Mouse (Mus musculus) midbrain, embryonic 10.5 days (tissue): ENCODE measurements around the gene Hbb-bh2. TPM values are rescaled to one million over a fixed set of nuclear protein-coding genes. Genes with fewer than 3 reads are reported as not detected.

ENCODE experiments used
- DNase-seq: peaks from one replicate; pipeline ENCODE4 v3.0.0-alpha.2; 2017; ENCODE audit warnings: low spot score
- H3K27ac ChIP-seq: fragments of 300-500 bp; sonication (generic); replicated peaks from 2 replicates; pipeline ENCODE4 v1.5.1; 2016; ENCODE audit warnings: mild to moderate bottlenecking
- H3K27me3 ChIP-seq: fragments of 300-500 bp; sonication (generic); 2 replicates; pipeline ENCODE4 v1.6.1; 2016; ENCODE audit warnings: low read depth, mild to moderate bottlenecking; ENCODE audit not compliant: poor library complexity, severe bottlenecking
- H3K36me3 ChIP-seq: fragments of 300-500 bp; sonication (generic); 2 replicates; pipeline ENCODE4 v1.6.1; 2016; ENCODE audit warnings: mild to moderate bottlenecking, moderate library complexity
- H3K4me1 ChIP-seq: fragments of 300-500 bp; sonication (generic); 2 replicates; pipeline ENCODE4 v1.6.1; 2016
- H3K4me3 ChIP-seq: fragments of 300-500 bp; sonication (generic); 2 replicates; pipeline ENCODE4 v1.5.1; 2016; ENCODE audit warnings: mild to moderate bottlenecking, moderate library complexity
- H3K9me3 ChIP-seq: fragments of 300-500 bp; sonication (generic); replicated peaks from 2 replicates; pipeline ENCODE4 v1.6.1; 2016; ENCODE audit warnings: mild to moderate bottlenecking
- WGBS: fragments of 180-500 bp; shearing (Covaris S2); methylation state at CpG from one replicate; pipeline ENCODE4 v1.1.7; 2016; 5-methylcytosine and 5-hydroxymethylcytosine counted together
- polyA plus RNA-seq: library from polyadenylated mRNA; unstranded; fragments of >200 nt; fragmentation: Nextera tagmentation; extraction: Ambion mirVana; gene quantifications from 2 replicates; pipeline ENCODE4 v1.2.1, GENCODE M21; 2016

The Hbb-bh2 gene
- polyA plus RNA-seq: 0.23 TPM in 1 of 2 replicates, not detected in the other

GRCm38 (mm10) chr7:103840268-103840667, at the start of gene Hbb-bh2:
Gene Hbb-bh2 (minus strand): TSS chr7:103840520.
- DNase-seq: no peak
- 70% methylated on average over 3 of the region's 3 CpGs for WGBS
- H3K36me3 ChIP-seq: no peaks in the 10 kb centered on the region
- H3K4me3 ChIP-seq: no peak within 1 kb of the TSS
- H3K27ac ChIP-seq: no peak within 1 kb of the TSS
- H3K4me1 ChIP-seq: no peaks in the 10 kb centered on the region
- H3K9me3 ChIP-seq: no peaks in the 10 kb centered on the region
- no peaks in the 10 kb centered on the region for H3K27me3 ChIP-seq

GRCm38 (mm10) chr7:103886152-103886551, 45.8 kb upstream of the Hbb-bh2 start, which contains the start of gene Olfr66:
Gene Olfr66 (minus strand): TSS chr7:103886252.
- no peak for DNase-seq
- no peak within 1 kb of the TSS for H3K4me3 ChIP-seq
- no peaks in the 10 kb centered on the region for H3K9me3 ChIP-seq
- H3K27ac ChIP-seq: no peak within 1 kb of the TSS
- H3K36me3 ChIP-seq: no peaks in the 10 kb centered on the region
- H3K27me3 ChIP-seq: no peaks in the 10 kb centered on the region
- no peaks in the 10 kb centered on the region for H3K4me1 ChIP-seq

GRCm38 (mm10) chr7:103877093-103877492, 36.8 kb upstream of the Hbb-bh2 start:
- H3K4me3 ChIP-seq: no peak overlapping the region
- WGBS: 88% methylated on average over 2 of the region's 2 CpGs
- no peak overlapping the region for H3K27ac ChIP-seq
- DNase-seq: no peak
- no peaks in the 10 kb centered on the region for H3K36me3 ChIP-seq
- H3K27me3 ChIP-seq: no peaks in the 10 kb centered on the region
- H3K4me1 ChIP-seq: no peaks in the 10 kb centered on the region
- H3K9me3 ChIP-seq: no peaks in the 10 kb centered on the region

GRCm38 (mm10) chr7:103874451-103874850, 34.1 kb upstream of the Hbb-bh2 start:
- Histone ChIP-seq H3K9me3 (no peaks in the 10 kb centered on the region), H3K27ac (no peak overlapping the region), H3K36me3 (no peaks in the 10 kb centered on the region), H3K4me1 (no peaks in the 10 kb centered on the region), H3K27me3 (no peaks in the 10 kb centered on the region), H3K4me3 (no peak overlapping the region)
- no peak for DNase-seq
- WGBS: 60% methylated on average over 5 of the region's 5 CpGs

- Histone ChIP-seq H3K9me3 (no peaks in the 10 kb centered on the region), H3K4me1 (no peaks in the 10 kb centered on the region), H3K36me3 (no peaks in the 10 kb centered on the region), H3K27me3 (no peaks in the 10 kb centered on the region), H3K27ac (no peak overlapping the region), H3K4me3 (no peak overlapping the region)
- no peak for DNase-seq
- 13% methylated on average over 1 of the region's 1 CpGs for WGBS
Observed at GRCm38 (mm10) chr7:103873064-103873463, 32.7 kb upstream of the Hbb-bh2 start.

- DNase-seq: no peak
- no peaks in the 10 kb centered on the region for H3K9me3 ChIP-seq
- H3K4me3 ChIP-seq: no peak overlapping the region
- no peak overlapping the region for H3K27ac ChIP-seq
- H3K4me1 ChIP-seq: no peaks in the 10 kb centered on the region
- H3K36me3 ChIP-seq: no peaks in the 10 kb centered on the region
- H3K27me3 ChIP-seq: no peaks in the 10 kb centered on the region
Observed at GRCm38 (mm10) chr7:103870667-103871066, 30.3 kb upstream of the Hbb-bh2 start.

- no peaks in the 10 kb centered on the region for H3K36me3 ChIP-seq
- no peaks in the 10 kb centered on the region for H3K9me3 ChIP-seq
- H3K4me1 ChIP-seq: no peaks in the 10 kb centered on the region
- DNase-seq: no peak
- no peak overlapping the region for H3K4me3 ChIP-seq
- H3K27ac ChIP-seq: no peak overlapping the region
- no peaks in the 10 kb centered on the region for H3K27me3 ChIP-seq
Observed at GRCm38 (mm10) chr7:103865716-103866115, 25.4 kb upstream of the Hbb-bh2 start.

GRCm38 (mm10) chr7:103861531-103861930, 21.2 kb upstream of the Hbb-bh2 start:
- 86% methylated on average over 3 of the region's 3 CpGs for WGBS
- no peak for DNase-seq
- Histone ChIP-seq H3K27ac (no peak overlapping the region), H3K27me3 (no peaks in the 10 kb centered on the region), H3K36me3 (no peaks in the 10 kb centered on the region), H3K4me1 (no peaks in the 10 kb centered on the region), H3K4me3 (no peak overlapping the region), H3K9me3 (no peaks in the 10 kb centered on the region)

- Histone ChIP-seq H3K9me3 (no peaks in the 10 kb centered on the region), H3K36me3 (no peaks in the 10 kb centered on the region), H3K27ac (no peak overlapping the region), H3K4me3 (no peak overlapping the region), H3K4me1 (no peaks in the 10 kb centered on the region), H3K27me3 (no peaks in the 10 kb centered on the region)
- 68% methylated on average over 1 of the region's 1 CpGs for WGBS
- DNase-seq: peak; percentile 19
Observed at GRCm38 (mm10) chr7:103860855-103861254, 20.5 kb upstream of the Hbb-bh2 start.

- WGBS: 76% methylated on average over 2 of the region's 2 CpGs
- Histone ChIP-seq H3K4me1 (no peaks in the 10 kb centered on the region), H3K4me3 (no peak overlapping the region), H3K36me3 (no peaks in the 10 kb centered on the region), H3K9me3 (no peaks in the 10 kb centered on the region), H3K27me3 (no peaks in the 10 kb centered on the region), H3K27ac (no peak overlapping the region)
- no peak for DNase-seq
Observed at GRCm38 (mm10) chr7:103859076-103859475, 18.8 kb upstream of the Hbb-bh2 start.

- H3K9me3 ChIP-seq: no peaks in the 10 kb centered on the region
- DNase-seq: no peak
- no peak overlapping the region for H3K27ac ChIP-seq
- WGBS: 74% methylated on average over 1 of the region's 1 CpGs
- H3K27me3 ChIP-seq: no peaks in the 10 kb centered on the region
- H3K4me3 ChIP-seq: no peak overlapping the region
- no peaks in the 10 kb centered on the region for H3K36me3 ChIP-seq
- H3K4me1 ChIP-seq: no peaks in the 10 kb centered on the region
Observed at GRCm38 (mm10) chr7:103854669-103855068, 14.3 kb upstream of the Hbb-bh2 start.

- Histone ChIP-seq H3K4me3 (no peak within 1 kb of the TSS), H3K36me3 (no peaks in the 10 kb centered on the region), H3K9me3 (no peaks in the 10 kb centered on the region), H3K27ac (no peak within 1 kb of the TSS), H3K27me3 (no peaks in the 10 kb centered on the region), H3K4me1 (no peaks in the 10 kb centered on the region)
- no peak for DNase-seq
- WGBS: 82% methylated on average over 2 of the region's 2 CpGs
Observed at GRCm38 (mm10) chr7:103853090-103853489, 12.8 kb upstream of the Hbb-bh2 start, which contains the start of gene Hbb-y. Gene Hbb-y (minus strand): TSS chr7:103853216.

- DNase-seq: no peak
- H3K4me3 ChIP-seq: no peak overlapping the region
- no peak overlapping the region for H3K27ac ChIP-seq
- no peaks in the 10 kb centered on the region for H3K27me3 ChIP-seq
- no peaks in the 10 kb centered on the region for H3K36me3 ChIP-seq
- WGBS: 55% methylated on average over 1 of the region's 2 CpGs
- H3K4me1 ChIP-seq: no peaks in the 10 kb centered on the region
- no peaks in the 10 kb centered on the region for H3K9me3 ChIP-seq
Observed at GRCm38 (mm10) chr7:103844525-103845325, 4.4 kb upstream of the Hbb-bh2 start.
